Mouse (Mus musculus): Measurements from ENCODE around the gene Atp2b2.

The Atp2b2 gene

DNA sequence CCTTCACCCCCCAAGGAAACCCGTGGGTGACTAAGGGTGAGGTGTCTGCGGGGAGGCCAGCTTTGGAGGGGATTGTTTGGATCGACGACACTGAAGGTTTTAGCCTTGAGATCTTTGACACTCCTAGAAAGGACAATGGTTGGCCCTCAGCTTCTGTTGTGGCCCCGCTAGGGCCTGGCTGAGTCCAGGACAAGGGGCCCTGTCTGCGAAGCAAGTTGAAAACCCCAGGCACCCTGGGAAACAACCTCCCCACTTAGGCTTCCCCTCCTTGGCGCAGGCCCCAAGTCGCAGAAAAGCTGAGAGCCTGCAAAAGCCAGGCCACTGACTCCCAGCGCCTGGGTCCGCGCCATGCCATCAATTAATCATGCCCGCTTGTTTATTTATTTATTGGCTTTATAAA is at the start of gene Atp2b2:
TSS of gene Atp2b2 (minus strand) at position 282 of the 400 bp plus-strand sequence.
- peak; percentile 20 to 66 for DNase-seq (ENCODE audit: inconsistent age in 2 of 2, low spot score in 1 of 2)

DNA sequence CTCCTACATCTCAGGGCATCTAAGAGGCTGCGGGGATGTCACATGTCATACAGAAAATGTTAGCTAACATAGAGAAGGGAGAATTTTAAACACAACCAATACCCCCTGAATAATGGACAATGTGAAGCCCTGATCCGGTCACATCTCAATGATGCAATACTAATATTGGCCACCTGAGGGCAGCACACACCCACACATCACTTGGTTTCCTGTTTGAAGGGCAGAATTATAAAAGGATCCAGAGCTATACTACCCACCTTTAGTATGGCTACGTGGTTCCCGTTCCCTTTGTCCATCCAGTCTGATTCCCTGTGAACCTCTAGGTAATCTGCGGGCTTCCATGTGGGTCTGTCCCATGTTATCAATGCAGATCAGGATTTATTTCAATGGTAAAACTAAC is 47.2 kb upstream of the Atp2b2 start:
- peak; percentile 37 to 88 for DNase-seq (ENCODE audit: inconsistent age in 2 of 2, low spot score in 1 of 2)

DNA sequence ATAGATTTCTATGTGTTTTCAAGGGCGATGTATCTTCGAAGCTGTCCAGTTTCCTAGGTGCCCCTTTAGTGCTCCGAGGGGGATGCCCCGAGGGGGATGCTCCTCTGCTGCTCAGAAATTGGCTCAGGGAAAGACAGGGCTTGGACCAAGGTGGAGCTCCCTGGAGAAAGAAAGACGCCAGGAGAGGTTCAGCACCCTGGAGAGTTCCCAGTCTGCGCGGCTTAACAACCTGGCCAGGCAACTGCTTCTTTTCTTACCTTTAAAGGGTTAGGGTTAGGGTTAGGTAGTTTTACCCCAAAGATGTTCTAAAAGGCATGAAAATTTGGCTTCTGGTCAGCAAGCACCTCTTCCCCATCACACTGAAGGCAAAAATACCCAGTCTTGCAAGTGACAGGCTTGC is 44.7 kb upstream of the Atp2b2 start:
- peak; percentile 26 to 65 for DNase-seq (ENCODE audit: inconsistent age in 2 of 2, low spot score in 1 of 2)

DNA sequence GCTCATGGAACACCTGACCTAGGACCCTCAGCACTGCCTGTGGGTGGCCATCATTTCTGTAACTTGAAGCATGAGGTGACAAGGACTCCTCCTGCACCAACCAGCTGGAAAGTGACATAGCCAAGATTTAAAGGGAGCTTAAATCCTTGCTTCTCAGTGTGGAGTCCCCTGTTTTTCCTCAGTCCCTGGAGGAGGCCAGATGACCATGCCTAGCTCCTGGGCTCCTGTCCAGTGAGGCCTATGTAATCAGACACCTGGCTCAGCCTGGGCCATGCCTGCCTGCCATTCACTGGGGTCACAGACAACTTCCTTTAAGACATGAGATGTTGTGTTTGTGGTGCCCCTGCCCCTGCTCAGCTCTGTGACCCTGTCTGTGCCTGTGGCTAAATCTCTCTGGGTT is 36.1 kb upstream of the Atp2b2 start:
- no peak for DNase-seq (ENCODE audit: inconsistent age in 2 of 2, low spot score in 1 of 2)

DNA sequence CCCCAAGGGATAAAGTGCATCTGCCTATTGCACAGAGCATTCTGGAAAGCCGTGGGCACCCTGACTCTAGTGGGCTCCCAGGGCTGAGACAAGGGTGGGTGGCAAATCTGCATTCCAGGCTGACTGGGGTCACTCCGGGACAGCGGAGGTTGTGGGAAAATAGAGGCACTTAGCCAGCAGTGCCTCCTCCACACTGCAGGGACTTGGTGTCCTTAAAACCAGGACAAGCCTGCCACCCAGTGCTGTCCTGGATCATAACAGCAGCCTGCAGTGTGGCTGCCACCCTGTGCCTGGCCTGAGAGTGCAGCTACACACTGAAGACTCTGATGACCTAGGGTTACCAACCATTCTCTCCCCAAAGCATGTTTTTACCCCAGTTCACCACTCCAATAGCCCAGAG is 34.1 kb upstream of the Atp2b2 start:
- peak; percentile 64 to 75 for DNase-seq (ENCODE audit: inconsistent age in 2 of 2, low spot score in 1 of 2)

DNA sequence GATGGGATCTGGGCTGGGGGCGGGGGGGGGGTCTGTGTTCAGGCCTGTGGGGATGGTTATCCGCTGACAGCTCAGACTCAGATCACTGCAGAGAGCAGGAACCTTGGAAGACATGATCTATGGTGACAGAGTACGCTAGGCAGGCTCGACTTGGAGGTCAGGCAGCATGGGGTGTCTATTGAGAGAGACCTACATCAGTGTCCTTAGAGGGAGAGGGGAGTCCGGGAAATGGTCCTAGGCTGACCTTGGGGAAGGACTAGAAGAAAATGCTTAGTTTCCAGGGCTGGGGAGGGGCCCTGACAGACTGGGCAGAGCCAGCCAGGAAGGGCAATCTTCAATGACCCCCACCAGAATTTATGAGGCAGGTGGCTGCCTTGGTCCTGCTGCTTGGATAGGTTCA is 33.6 kb upstream of the Atp2b2 start:
- peak; percentile 39 to 72 for DNase-seq (ENCODE audit: inconsistent age in 2 of 2, low spot score in 1 of 2)

DNA sequence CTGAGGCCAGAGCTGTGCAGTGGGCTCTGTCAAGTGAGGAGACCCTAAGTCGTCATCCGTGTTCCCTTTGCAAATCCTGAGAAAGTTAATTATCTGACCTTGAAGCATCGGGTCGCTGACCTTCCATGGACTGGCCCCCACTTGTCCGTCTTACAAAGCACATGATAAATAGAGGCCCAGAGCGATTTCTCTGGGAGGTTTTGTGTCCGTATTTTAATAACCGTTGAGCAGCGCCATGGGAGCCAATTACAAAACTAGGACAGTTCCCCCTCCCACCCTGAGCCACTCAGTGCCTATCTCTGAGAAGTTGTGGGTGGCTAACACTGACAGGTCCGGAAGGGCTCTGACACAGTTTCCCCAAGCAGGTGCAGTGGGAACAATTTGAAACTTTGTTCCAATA is 32.5 kb upstream of the Atp2b2 start:
- no peak for DNase-seq (ENCODE audit: inconsistent age in 2 of 2, low spot score in 1 of 2)

DNA sequence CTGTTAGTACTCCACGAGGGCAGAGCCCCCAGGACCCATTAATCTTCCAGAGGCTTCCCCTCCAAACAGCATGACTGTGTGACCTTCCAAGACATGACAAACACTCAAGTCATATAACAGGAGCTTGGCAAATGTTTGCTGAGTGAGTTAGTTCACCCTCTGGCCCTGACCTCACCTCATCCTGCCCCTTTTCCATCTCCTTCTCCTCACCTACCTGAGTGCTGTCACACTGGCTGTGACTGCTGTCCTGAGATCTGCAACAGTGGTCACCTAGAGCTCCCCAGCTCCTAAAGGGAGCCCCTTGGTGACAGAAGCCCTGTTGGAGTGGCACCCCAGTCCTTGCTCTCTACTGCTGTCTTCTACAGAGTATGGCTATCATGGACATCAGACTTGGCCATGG is 31.8 kb upstream of the Atp2b2 start:
- DNase-seq (ENCODE audit: inconsistent age in 2 of 2, low spot score in 1 of 2), result peak; percentile 33 to 74

DNA sequence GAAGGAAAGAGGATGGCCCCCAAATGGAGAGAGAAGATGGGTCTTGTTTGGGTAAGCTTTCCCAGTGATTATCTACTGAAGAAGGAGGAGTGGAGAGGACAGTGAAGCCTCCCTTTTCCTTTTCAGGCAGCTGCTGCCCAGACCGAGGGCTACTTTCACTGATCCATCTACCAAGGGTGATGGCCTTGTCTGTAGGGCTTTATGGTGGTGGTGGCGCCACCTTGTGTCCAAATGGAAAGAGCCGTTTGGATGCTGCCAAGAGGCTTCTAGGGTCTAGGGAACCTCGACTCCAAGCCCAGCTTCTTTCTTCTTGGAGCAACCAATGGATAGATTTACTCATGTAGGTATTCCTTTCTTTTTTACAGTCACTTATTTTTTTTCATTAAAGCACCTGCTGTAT is 29.2 kb upstream of the Atp2b2 start:
- DNase-seq (ENCODE audit: inconsistent age in 2 of 2, low spot score in 1 of 2), result peak; percentile 39 to 85

DNA sequence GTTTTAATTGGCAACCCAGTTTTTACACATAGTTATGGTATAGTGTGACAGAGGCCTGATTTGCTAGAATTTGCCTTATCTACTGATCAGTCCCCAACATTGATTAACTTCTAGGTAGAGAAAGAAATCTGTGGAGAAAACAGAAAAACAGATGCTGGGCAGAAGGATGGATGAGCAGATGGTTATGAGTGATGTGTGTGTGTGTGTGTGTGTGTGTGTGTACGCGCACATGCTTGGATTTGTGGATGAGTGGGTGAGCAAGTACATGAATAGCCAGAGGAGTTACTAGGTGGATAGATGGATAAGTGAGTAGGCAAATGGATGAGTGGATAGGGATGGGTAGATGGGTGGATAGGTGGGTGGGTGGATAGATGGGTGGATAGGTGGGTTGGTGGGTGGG is 20.7 kb upstream of the Atp2b2 start:
- DNase-seq (ENCODE audit: inconsistent age in 2 of 2, low spot score in 1 of 2), result no peak

DNA sequence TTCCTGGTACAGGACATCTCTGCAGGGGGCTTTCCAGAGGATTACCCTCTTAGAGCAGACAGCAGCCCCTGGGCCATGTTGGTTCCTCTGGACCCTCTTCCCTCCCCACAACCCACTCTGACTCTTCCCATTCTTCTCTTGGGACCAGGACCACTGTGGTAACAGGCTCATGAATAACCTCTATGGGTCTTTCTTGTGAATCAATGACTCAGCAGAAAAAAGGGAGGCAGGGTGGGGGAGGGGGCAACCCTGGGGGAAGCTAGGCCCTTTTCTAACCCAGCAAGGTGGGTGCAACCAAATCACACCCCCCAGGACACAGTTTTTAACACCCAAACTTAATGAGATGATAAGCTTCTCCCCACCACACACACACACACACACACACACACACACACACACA is 20.3 kb upstream of the Atp2b2 start:
- no peak for DNase-seq (ENCODE audit: inconsistent age in 2 of 2, low spot score in 1 of 2)

DNA sequence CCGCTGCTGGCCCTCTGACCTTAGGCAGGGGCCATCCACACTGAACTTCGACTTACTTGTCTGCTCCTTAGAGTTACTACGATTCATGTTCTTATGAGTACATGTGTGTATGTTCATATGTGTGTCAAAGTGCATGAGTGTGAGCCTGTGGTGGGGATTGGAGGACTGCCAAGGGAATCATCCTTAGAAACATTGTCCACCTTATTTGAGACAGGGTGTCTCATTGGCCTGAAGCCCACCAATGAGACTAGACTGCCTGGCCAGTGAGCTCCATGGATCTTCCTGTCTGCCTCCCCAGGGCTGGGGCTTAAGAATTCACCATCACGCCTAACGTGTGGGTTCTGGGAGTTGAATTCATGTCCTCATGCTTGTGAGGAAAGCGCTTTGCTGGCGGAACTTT is 16.8 kb upstream of the Atp2b2 start:
- no peak for DNase-seq (ENCODE audit: inconsistent age in 2 of 2, low spot score in 1 of 2)

DNA sequence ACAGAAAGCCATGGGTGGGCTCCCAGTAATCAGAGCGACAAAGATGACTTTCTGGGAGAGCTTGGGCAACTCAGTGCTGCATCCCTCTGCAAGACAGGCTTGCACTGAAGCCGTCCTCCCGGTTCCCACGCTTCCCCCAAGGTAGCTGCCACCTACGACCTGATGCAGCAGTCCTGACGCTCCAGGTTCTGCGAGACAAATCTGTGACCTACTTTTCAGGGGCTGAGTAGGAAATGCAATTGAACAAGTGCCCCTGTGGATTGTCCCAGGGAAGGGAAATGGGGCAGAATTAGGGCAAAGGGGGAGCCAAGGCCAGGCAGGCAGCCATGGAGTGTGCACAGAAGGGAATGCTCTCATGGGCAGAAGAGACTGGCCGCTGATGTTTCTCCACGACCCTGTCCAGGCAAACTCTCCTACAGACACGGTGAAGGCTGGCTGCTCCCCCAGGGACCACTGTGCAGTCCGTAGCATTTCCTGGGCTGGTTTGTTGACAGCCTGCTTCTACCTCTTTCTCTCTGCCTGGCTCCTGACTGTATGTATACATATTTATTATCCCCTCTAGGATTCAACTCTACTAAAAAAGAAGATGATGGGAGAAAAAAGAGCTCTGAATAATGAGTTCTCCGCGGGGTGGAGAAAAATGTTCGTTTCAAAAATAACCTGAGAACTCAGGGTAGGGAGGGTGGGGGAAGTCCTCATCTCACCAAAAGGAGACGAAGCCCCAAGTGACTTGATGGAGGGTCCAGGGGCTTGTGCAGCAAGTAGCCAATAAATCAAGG is 15.8 kb upstream of the Atp2b2 start:
- no peak for DNase-seq (ENCODE audit: inconsistent age in 2 of 2, low spot score in 1 of 2)

DNA sequence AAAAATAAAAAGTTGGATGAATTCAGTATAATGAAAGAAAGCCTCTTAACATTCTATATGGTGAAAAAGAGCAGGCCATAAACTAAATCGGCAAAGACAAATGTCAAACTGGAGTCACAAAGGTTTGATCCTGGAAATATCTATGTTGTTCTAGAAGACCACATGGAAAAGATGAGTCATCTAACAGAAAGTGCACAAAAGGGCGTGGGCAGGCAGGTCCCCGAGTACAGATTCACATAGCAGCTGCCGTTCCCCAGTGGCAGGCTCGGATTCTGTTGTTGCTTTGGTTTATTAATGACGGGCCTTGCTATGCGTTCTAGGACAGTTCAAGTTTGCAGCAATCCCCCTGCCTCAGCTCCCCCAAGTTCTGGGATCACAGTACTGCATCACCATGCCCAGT is 12.9 kb upstream of the Atp2b2 start:
- no peak for DNase-seq (ENCODE audit: inconsistent age in 2 of 2, low spot score in 1 of 2)

DNA sequence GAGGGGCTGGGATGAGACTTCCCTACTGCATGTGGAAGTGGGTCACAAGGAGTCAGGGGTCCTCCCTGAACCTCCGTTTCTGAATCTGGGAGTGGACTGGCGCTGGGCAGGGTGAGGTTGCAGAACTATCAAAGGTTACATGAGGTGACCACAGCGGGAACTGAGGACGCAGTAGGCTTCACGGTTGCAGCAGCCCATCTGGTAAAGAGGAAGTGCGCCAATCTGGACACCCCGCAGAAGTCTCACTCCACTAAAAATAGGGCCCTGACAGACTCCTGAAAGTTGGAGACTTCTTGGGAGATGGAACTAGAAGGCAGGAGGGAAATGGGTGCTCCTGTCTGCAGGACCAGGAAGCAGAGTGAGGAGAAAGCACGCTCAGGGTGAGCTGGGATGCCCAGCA is 2.5 kb upstream of the Atp2b2 start:
- no peak for DNase-seq (ENCODE audit: inconsistent age in 2 of 2, low spot score in 1 of 2)

DNA sequence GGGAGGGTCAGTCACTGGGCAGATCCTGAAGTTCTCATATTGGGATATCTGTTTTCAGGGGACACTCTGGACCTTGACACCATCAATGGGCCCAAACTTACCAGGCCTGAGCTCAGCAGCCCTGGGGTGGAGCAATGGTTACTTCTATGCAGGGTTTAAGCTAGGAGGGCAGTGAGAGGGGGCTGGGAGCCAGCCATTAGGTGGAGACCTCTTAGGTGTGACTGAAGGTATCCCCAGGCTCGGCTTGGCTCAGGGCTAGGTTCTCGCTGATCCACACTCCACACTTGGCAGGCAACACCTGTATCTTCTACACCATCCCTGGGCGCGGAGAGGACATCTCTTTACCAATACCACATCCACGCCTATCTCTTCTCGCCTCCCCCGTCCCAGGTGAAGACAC is 423 bp upstream of the Atp2b2 start:
- DNase-seq (ENCODE audit: inconsistent age in 2 of 2, low spot score in 1 of 2), result no peak

DNA sequence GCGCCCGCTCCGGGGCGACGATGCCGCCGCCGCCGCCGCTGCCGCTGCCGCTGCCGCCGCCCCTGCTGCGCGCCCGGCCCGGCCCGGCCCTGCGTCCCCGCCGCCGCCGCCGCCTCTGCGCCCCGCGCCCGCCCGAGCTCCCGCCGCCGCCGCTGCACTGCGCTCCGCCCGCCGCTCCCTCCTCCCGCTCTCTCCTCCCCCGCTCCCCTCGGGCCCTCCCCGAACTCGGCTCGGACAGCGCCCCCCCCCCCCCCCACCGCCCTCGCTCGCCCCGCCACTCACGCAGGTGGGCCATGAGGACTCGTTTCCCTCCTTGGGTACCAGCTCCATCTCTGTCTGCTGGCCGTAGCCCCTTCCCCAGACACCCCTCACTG is 515 bp downstream of the Atp2b2 start:
- DNase-seq (ENCODE audit: inconsistent age in 2 of 2, low spot score in 1 of 2), result peak; percentile 11 to 51

DNA sequence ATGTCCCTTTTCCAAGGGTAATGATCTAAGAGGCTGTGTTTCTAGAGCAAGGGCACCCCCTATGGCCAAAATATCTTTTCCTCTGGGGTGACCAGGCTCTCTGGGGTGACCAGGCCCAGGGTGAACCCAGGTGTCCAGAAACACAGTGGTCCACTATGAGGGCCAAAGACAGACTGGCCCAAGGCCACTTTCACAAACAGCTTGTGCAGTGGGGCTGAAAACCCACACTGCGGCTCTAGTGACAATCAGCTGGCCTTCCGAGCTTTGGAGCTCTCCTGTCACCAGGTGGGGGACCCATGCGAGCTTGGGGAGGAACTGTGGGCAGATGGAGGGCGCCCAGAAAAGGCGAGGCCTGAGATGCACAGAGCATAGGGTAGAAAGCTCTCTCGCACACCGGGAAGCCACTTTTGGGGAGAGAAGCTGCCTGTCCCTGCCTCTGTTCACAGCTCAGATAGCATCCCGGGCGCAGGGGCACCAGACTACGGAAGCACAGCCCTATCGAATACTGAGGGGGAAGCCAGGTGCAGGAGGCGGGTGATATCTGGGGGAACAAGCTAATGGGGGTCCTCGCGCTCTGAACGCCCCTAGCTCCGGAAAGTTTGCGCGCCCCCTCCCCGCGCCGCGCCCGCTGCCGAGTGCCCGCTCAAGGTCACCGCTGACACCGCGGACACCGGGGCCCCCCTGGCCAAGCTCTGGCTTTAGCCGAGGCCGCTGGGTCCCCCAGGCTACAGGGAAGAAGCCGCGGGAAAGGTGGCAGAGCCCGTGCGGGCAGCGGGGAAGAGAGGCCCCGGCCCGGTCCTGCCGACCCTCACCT is 1.1 kb downstream of the Atp2b2 start:
- peak; percentile 24 to 72 for DNase-seq (ENCODE audit: inconsistent age in 2 of 2, low spot score in 1 of 2)

DNA sequence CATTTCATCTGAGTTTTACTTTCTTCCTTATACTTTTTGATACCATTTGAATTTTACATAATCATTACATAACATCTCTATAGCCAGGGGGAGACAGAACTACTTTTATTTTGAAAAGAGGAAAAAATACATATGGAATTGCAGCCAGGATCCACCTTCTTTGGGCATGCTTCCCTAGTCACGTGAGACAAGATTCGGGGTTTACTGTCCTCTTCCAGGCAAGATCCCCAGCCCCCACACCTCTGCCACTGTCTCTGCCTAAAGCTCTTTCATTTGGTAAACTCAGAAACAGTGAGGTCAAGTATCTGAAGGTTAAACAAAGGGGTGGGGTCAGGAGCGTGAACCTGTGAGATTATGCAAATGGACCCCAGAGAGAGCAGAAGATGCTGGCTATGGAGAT is 6.7 kb downstream of the Atp2b2 start:
- no peak for DNase-seq (ENCODE audit: inconsistent age in 2 of 2, low spot score in 1 of 2)

DNA sequence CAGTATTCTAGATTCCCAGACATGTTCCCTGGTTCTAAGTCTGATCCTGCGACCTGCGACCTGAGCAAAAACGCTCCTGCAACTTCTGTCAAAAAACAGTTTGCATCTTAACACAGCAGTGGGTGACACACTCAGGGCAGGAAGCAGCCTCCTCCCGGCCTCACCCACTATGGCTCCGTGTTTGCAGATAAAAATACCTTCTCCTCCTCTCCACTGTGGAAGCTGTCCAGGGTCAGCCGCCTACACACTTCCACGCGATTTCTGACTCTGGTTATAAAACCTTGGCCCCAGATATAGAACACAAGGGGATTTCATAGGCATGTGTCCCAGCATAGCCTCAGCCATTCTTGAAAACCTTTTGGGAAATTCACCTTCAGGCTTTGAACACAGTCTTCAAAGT is 9.6 kb downstream of the Atp2b2 start:
- DNase-seq (ENCODE audit: inconsistent age in 2 of 2, low spot score in 1 of 2), result no peak

DNA sequence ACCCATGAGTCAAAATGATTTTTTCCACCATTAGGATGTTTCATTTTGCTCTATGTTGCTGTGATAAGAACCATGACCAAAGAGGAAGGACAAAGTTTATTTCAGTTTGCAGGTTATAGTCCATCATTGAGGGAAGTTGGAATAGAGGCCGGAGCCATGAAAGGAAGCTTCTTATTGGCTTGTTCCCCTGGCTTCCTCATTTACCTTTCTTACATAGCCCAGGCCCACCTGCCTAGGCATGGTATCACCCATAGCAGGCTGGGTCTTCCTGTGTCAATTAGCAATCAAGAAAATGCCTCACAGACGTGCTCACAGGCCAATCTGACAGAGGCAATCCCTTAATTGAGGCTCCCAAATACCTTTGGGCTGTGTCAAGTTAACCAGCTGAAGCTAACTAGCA is 18.6 kb downstream of the Atp2b2 start:
- DNase-seq (ENCODE audit: inconsistent age in 2 of 2, low spot score in 1 of 2), result no peak

DNA sequence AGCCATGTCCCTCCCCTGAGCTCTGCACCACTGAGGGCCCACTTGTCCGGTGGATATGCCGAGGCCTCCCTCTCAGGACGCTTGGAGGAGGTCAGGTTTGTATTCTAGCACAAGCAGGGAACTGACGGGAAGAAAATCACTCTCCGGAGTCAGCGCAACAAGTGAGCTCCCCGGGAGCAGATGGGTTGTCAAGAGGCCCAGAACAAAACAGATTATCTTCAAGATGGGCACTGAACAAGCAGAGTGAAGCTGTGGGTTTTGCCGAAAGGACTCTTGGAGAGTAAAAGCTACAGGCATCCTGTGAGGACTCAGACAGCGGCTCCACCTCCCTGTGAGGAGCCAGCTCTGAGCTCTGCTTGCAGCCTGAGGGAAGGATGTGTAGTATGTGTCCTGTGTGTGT is 20.3 kb downstream of the Atp2b2 start:
- DNase-seq (ENCODE audit: inconsistent age in 2 of 2, low spot score in 1 of 2), result no peak

DNA sequence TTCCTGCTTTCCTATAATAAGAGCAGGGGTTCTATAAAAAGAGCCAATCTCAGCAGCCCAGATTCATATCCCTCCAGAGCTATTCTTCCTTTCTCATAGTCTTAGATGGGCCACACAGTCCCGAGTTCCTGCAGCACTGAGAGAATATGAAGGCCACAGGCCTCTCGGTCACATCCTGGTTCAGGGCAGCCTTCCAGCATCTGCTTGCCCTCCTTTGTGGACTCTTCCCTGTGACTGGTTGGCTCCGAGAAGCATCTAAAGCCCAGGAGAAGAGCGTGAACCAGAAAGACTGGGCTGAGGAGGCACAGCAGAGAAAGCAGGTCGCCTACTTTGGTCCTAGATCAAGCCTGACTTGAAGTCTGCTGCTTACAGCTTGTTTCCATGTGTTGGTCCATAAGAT is 28.6 kb downstream of the Atp2b2 start:
- DNase-seq (ENCODE audit: inconsistent age in 2 of 2, low spot score in 1 of 2), result no peak

Measured in adrenal gland, adult (tissue).